Mouse (Mus musculus) regulatory T cell (primary cell): ENCODE measurements around the gene Kansl2.

ENCODE experiments used
- in situ Hi-C: fragments of 300-600 bp; cut with MboI, MseI; formaldehyde crosslinking; loops from one replicate; pipeline ENCODE4 v1.15.1; 2025; ENCODE audit warnings: high pct_unique_total_duplicates

Kansl2 gene

DNA sequence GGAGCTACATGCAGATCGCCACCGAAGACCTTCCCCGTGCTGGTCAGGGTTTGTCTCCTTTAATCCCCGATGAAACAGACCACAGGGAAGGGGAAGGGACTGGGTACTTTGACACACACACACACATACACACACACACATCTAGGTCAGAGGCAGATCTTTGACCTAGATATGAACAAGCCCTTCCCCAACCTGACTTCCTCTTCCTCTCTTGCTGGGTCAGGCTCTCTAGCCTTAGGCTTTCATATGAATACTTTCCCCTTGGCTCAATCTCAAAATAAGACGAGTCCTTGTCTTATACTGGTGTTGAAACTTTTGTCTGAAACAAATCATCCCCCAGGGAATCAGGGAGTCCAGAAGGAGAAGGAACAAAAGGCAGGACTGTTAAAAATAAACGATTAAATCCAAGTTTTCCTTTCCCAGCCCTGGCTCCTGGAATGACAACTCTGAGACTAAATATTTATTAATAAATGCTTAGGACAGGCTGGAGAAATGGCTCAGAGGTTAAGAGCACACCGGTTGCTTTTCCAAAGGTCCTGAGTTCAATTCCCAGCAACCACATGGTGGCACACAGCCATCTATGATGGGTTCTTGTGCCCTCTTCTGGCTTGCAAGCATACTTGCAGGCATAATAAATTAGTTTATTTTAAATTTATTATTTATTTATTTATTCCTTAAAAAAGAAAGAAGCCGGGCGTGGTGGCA is 27.7 kb downstream of the Kansl2 start:
- in situ Hi-C loops: no loop called here

DNA sequence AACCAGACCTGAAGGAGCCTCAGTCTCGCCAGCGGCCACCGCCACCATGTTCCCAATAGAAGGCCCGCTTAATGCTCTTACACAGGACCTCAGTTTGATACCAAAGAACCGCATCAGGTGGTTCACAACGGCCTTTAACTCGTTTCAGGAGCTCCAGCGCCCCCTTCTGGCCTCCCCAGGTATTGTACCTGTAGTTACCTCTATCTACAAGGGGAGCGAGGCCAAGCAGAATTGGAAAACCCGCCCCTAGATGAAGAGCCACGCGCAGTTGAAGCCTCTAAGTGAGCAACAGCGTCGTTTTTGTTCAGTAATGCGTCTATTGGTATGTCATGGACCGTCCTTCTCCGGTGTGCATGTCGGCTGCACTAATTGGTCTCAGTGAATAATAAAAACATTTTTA is 29.6 kb downstream of the Kansl2 start:
- in situ Hi-C loops: no loop called here

DNA sequence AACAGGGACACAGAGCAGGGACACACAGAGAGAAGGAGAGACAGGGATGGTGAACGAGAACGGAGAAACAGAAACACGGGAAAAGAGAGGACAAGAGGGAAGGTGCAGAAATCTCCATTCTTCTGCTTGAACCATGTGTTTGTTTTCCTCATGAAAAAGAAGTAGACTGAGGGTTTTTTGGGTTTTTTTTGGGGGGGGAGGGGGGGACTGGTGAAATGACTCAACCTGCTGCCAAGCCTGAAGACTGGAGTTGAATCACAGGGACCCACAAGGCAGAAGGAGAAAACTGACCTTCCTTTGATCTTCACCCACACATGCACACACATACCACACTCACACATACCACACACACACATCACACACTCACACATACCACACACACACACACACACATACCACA is 30.7 kb downstream of the Kansl2 start:
- in situ Hi-C loops: no loop called here

- in situ Hi-C loops: no loop called here
Measured at GRCm38 (mm10) chr15:98497631-98498030, 36.4 kb downstream of the Kansl2 start.

DNA sequence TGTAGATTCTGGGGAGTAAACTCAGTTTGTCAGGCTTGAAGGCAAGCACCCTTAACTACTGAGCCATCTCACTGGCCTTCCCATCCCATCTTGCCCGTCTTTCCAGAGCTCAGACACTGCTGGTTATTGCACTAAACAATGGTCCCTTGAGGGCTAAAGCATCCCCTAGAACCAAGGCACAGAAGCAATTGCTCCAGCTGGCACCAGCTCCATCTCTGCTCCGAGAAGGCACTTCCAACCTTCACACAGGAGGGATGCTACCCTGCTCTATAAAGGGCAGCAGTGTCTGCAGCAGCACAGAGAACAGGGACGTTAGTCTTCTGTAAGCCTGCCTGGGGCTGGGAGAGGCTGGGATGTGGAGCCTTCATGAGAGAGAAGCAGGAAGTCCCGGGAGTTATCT is 42.0 kb downstream of the Kansl2 start, which contains the start of gene Olfr279:
TSS of gene Olfr279 (plus strand) at position 301 of the 400 bp plus-strand sequence.
- in situ Hi-C loops: no loop called here

- in situ Hi-C loops: no loop called here
Measured at GRCm38 (mm10) chr15:98491332-98491731, 42.7 kb downstream of the Kansl2 start.

DNA sequence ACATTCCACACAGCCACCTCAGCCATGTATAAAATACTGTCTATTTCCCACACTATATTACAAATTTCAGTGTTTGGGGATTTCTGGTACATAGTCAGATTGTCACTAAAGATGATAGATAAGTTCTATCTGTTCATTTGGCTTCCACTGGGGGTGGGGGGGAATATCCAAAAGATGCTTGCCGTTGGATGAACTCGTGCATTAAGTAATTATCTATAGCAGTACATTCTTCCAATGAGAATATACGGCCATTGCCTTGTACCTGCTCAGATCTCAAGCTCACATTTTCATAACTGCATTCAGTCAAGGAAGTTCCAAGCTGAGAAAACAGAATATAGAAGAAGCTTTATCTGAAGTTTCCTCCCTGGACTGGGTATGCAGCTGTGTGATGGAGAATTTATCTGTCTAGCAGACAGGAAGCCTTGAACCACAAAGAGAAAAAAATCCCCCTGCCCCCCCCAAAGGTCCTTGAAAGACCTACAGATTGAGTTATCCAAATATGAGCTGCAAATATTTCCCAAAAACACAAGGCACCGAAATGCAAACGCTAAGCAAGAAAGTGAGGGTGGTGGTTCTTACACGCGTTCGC is 47.5 kb downstream of the Kansl2 start:
- in situ Hi-C loops: no loop called here

DNA sequence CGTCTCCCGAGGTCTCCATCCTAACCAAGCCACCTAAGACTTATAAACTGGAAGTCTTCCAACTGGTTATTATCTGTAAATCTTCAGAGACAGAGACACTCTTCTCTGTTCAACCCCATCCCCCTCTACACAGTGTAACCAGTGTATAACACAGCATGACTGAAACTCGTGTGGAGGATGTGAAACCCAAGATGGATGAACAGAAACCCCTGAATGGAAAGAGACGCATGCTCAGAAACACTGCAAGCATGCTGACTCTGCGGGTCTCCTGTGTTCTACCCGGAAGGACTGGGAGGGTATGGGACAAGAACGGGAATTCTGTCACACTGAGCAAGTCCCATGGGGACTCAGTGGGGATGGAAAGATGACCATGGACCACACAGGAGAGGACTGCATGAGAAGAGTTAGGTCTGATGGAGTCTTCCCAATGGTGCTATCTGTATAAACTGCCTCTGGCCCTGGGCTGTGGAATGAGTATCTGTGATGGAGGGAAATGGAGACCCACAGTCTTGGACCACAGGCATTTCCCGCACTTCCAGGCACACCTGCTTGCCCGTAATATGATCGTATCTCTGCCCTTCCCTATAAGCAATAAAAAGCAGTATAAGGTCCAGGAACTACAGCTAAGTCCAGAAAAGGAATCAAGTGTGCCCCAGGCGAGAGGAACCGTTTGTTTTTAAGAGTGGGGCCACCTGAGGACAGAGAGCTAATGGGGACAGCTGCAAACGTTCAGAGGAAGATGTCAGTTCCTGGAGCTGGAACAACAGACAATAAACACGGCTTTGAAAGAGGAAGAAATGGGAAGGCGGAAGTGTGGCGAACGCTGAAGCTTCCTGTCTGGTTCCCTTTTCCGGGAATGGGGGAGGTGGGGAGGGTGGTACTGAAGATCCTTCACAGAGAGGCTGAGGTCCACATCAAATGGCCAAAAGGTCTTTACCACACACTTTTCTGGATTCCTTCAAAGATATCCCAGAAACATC is 49.9 kb downstream of the Kansl2 start:
- in situ Hi-C loops: no loop called here

DNA sequence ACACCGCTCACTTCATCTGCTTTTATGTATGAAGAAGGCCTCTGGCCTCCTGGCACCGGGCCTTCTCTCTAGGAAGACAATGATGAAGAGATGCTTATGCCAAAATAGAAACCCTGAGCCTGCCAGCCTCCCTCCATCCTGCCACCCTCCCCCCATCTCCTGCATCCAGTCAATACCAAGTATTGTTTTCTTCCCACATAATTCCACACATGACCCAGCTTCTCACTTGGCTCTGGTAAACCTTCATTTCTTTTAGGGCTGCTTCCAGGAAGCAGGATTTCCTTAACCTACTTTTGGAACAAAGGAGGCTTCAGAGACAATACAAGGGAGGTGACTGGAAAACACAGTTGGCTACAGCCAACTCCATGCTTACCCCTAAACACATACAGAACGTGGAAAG is 51.4 kb downstream of the Kansl2 start, which contains the start of gene Lalba:
TSS of gene Lalba (minus strand) at position 21 of the 400 bp plus-strand sequence.
- in situ Hi-C loops: no loop called here

- in situ Hi-C loops: loop anchor here (10.0 kb wide), 1 partner anchor 455 kb away; no protein-coding TSS in a partner anchor
Measured at GRCm38 (mm10) chr15:98479568-98480102, 54.4 kb downstream of the Kansl2 start.

DNA sequence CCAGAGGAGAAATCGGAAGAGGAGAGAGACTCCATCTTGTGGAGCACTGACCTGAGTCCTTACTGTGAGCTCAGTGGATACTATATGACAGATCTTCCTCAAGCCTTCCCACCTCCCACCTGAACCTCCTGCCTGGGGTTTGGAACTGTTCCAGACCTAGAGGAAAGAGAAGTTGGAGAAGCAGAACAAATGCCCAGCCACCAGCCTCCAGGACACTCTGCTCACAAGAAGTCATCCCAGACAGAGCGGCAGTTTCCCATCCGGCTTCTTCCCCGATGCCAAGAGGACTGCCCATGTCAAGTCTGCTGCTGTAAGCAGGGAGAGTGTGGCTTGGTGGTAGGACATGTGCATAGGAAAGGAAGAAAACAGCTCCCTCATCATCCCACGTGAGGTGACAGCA is 57.8 kb downstream of the Kansl2 start:
- in situ Hi-C loops: loop anchor here (10.0 kb wide), 1 partner anchor 451 kb away; no protein-coding TSS in a partner anchor

DNA sequence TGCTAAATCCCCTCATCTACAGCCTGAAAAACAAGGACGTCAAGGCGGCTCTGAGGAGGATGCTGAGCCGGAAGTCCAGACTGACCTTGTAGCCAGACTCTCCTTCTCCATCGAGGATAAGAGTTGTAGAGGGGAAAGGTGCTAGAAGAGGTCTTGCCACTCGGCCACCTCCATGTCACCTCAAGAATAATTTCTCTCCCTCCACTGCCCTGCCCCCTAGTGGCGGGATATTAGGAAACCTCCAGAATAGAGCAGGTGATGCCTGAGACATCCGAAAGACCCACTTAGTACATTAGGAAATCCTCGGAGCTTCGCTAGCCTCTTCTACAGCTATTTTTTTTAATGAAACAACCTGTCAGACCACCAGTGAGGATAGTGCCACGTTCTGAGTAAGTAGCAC is 58.7 kb downstream of the Kansl2 start:
- in situ Hi-C loops: loop anchor here (10.0 kb wide), 1 partner anchor 451 kb away; no protein-coding TSS in a partner anchor

DNA sequence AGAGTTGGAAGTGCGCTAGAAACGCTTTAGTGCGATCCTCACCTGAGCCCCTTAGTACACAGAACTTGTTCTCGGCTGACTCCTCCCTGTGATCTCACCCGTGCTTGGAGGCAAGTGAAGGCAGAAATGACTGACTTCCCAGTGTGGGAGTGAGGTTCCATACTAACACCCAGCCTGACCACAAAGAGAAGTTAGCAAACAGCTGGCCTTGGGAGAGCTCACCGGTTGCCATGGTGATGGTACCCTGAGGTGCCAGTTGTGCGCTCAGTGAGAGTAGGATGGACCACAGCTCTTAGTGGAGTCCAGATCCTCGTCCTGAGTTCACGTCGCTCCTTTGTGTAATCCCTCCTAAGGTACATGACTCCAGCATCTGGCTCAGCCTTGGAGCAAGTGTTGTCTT is 59.1 kb downstream of the Kansl2 start:
- in situ Hi-C loops: loop anchor here (10.0 kb wide), 1 partner anchor 450 kb away; no protein-coding TSS in a partner anchor

DNA sequence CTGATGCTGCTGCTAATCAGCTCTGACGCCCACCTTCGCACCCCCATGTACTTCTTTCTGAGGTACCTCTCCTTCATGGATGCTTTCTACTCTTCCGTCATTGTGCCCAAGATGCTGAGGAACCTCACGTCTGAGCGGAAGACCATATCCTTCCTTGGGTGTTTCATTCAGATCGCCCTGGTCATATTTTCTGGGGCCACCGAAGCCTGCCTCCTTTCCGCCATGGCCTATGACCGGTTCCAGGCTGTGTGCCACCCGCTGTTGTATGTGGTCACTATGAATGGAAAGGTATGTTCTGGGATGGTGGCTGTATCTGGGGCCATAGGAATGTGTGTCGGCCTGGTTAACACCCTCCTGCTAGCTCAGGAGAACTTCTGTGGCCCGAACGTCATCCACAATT is 62.5 kb downstream of the Kansl2 start:
- in situ Hi-C loops: loop anchor here (10.0 kb wide), 1 partner anchor 447 kb away; no protein-coding TSS in a partner anchor

- in situ Hi-C loops: no loop called here
Measured at GRCm38 (mm10) chr15:98469596-98469995, 64.5 kb downstream of the Kansl2 start, which contains the start of gene OR5BS1P. Gene OR5BS1P (plus strand): TSS chr15:98469896.
